Mouse (Mus musculus): Measurements from ENCODE around the gene Nit2. TPM values are rescaled to one million over a fixed set of nuclear protein-coding genes. Genes with fewer than 3 reads are reported as not detected.
"Not testable (repeated sequence)": the region's sequence is repeated elsewhere in the genome, so short reads cannot be mapped to it uniquely, and the experiment has no call there.

The Nit2 gene
- 10 to 100 TPM; 13.0 to 13.8 TPM for total RNA-seq (2021)

- DNase-seq = peak; percentile 91 to 93
Measured at GRCm38 (mm10) chr16:57166611-57167513, at the start of gene Nit2. Gene Nit2, minus strand, starts transcription at chr16:57167341.

DNA sequence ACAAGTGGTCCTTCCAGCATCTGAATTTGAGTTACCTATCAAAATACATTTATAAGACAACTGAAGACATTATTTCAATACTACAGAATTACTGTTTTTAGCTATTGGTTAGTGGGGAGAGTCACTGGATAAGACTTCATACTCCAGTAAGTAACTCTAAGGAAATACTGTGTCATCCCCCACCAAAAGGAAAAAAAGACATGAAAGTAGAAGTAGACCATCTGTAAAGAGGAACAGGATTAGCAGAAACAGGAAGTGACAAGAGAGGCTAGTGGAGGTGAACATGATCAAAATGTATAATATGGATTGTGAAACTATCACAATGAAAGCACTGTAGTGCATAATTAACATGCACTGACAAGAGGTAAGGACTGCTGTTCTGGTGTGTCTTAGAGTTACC lies 48.8 kb upstream of the Nit2 start:
- no peak for DNase-seq

DNA sequence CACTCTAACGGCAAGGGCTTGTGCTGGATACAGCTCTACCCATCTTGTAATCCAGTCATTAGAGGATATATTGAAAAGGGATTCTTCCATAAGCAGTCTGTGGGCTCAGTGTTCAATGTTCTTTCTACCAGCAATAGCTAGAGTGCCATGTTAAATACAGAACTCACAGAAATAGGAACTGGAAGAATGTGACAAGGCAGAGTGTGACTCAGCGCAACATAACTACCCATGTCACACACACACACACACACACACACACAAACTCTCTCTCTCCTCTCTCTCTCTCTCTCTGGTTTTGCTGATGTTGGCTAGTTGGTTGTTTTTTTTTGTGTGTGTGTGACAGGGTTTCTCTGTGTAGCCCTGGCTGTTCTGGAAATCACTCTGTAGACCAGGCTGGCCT lies 43.9 kb upstream of the Nit2 start:
- no peak for DNase-seq

GRCm38 (mm10) chr16:57208342-57208741 lies 41.2 kb upstream of the Nit2 start:
- no peak for DNase-seq

DNA sequence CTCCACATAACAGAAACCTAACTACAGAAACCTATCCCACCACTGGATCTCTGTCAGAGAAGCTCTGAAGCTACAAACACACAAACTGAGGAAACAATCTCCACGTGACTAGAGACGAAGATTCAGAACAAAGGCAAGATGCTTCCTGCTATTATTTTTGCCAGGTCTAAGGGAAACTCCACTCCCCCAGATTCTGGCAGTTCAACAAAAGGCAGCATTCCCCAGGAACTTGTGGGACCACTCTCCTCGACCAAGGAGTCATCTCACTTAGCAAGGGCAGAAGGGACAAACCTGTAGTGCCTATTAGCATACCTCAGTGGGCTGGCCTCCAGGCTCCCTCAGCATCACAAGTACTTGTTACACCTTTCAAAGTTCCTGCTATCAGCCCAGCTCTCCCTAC lies 30.1 kb upstream of the Nit2 start:
- DNase-seq = no peak

DNA sequence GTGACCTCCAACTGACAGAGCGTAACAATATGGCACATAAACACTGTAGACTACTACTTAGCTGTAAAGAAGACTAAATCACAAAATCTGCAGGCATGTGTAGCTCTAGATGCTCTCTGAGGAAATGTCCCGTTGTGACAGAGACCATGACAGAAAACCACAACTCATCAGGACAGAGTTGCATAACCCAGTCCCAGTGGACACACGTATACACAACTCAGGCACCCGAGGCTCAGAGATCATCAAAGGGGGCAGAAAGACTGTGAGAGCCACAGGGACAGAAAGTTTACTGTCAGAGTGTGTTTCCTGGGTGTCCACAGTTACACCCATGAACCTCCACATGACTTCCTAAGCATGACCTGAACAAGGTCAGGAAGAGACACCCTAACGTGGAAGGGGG lies 29.4 kb upstream of the Nit2 start:
- no peak for DNase-seq

- no peak for DNase-seq
Measured at GRCm38 (mm10) chr16:57191214-57191613, 24.1 kb upstream of the Nit2 start.

GRCm38 (mm10) chr16:57190390-57190789 lies 23.2 kb upstream of the Nit2 start:
- no peak for DNase-seq

DNA sequence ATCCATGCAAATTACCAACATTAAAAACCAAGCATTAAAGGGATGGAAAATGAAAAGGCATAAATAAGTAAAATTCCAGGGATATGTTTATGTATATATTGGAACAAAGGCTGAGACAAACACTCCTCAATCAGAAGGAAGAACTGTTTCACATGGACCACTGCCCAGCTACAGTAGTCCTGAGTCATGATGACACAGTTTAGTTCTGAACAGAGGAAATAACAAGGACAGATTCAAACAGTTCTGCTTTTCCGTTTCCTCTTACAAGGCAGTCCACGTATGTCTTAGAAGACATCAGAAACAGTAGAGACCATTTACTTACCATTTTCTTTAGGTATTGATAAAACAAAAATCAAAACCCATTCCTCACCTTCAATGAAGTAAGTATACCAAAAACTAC lies 22.4 kb upstream of the Nit2 start:
- DNase-seq = no peak

GRCm38 (mm10) chr16:57186618-57187017 lies 19.5 kb upstream of the Nit2 start:
- no peak for DNase-seq

DNA sequence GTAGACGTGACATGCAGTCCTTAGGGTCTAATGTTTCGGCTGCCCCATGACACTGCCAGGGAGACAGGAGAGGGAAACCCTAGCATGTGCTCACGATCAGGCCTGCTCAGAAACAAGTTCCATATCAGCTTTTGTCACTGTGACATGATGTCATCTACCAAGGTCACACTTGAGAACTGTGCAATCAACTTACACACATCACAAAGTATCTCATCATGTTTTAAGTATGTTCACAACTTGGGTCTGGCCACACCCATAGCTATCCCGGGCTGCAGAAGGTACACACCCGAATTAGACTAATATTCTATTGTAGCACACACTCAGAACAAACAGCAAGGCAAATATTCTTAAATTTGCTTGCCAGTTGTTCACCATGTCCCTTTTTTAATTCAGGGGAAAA lies 14.9 kb upstream of the Nit2 start:
- DNase-seq = no peak

- peak in 1 of 2 experiments; percentile 41 for DNase-seq
Measured at GRCm38 (mm10) chr16:57181180-57181579, 14.0 kb upstream of the Nit2 start.

- no peak for DNase-seq
Measured at GRCm38 (mm10) chr16:57177664-57178063, 10.5 kb upstream of the Nit2 start.

DNA sequence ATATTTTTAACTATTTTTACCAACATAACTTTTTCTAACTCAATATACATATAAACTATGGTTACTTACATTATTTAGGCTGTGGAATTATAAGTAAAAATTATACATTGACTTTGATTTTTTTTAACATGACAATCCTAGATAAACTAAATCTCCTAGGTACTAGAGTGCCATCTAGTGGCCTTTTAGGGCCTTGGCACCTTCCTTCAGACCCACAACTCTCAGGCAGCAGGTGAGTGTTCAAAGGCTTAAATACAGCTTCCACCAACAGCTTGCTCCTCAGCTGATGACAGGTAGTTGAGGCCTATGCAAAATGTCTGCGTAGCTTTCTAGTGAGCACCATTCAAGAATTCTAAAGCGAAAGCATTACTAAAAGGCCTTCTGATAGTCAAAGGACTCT lies 10.1 kb upstream of the Nit2 start:
- DNase-seq = peak in 1 of 2 experiments; percentile 33

DNA sequence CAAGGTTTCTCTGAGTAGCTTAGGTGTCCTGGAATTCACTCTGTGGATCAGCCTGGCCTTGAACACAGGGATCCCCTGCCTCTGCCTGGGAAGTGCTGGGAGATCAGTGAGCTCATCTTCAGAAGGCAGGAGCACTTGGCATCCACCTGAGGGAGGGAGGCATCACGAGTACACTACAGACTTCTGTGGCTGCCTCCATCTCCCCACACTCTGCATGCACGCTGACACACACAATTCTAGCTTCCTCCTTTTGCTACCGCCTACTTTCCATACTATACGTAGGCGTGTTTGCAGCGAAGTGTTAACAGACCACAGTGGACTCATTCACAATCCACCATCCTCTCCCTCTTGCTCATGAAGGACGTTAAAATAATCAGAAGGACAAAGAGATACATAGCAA lies 9.1 kb upstream of the Nit2 start:
- no peak for DNase-seq

DNA sequence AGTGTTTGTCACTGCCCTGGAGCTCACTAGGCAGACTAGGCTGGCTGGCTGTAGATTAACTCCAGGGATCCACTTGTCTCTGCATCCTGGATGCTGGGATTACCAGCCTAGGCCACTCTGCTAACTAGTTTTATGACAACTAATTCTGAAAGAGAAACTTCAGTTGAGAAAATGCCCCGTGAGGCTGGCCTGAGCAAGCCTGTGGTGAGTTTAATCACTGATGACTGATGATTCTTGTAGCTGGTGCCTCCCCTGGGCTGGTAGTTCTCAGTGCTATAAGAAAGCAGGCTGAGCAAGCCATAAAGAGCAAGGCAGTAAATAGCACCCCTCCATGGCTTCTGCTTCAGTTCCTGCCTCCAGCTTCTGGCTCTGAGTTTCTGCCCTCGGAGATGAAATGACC lies 8.6 kb upstream of the Nit2 start:
- no peak for DNase-seq

GRCm38 (mm10) chr16:57174480-57174879 lies 7.3 kb upstream of the Nit2 start:
- DNase-seq = not testable (repeated sequence)

DNA sequence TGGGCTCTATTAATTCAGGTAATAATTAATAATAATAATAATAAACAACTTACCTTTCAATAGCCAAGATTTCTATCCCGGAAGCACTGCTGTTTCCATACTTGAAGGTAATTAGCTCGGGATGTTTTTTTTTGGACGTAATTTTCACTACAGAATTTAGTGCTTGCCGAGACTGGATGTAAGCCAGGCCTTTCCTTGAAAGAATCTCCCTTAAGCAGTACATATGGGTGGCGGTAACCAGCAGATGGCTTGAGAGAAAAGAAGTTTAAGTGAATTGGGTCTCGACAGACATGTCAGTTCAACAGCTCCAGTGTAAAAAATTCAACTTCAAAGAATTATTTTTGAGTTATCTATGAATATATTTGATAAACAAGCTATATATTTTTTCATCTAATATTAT lies 4.4 kb upstream of the Nit2 start:
- no peak for DNase-seq

DNA sequence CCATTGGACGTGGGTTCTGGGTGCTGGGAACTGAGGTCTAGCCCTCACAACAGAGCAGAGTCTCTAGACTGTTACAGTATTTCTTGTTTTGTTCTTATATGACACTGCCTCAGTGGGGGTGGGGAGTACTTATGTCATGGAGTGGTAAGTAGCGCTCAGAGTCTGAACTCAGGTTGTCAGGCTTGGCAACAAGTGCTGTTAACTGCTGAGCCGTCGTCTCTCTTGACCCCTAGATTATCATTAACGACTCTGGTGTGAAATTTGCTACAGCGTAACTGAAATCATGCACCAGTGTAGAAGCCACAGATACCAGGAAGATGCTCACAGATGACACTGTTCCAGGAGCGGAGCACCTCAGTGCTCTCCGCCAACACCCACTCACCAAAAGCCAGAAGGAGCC lies 4.0 kb upstream of the Nit2 start:
- no peak for DNase-seq

DNA sequence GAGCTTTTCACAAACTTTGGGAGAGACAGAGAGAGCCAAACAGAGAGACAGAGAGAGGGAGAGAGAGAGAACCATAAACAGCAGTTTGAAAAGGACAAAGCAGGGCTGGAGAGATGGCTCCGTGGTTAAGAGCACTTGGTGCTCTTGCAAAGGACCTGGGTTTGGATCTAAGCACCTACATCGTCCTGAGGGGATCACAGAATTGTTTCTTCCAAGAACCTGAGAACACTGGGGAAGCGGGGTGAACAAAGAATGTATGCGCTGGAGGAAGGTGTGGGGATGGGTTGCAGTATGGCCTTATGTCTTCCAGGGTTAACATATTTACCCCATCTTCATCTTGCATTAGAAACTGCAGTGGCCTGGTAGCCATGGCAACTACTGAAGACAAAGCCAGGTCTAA lies 1.1 kb upstream of the Nit2 start:
- no peak for DNase-seq

DNA sequence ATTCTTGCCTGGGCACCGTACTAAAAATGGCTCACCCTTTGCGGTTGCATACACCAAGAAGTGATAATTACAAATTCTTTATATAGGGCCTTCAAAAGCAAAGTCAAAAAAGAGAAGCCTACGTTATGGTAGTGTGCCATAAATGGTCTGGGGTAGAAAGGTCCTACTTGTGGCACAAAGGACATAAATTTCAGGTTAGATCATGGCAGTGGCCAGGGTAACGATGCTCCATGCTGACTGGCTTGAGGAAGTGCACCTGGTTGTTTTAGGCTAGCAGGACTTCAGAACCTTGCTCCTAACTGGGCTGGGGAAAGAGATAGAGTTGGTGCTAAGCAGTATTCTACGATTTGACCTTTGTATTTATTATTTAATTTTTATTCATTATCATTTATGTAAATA lies 372 bp upstream of the Nit2 start:
- DNase-seq = no peak

GRCm38 (mm10) chr16:57166086-57166485 lies 1.1 kb downstream of the Nit2 start:
- DNase-seq = no peak

DNA sequence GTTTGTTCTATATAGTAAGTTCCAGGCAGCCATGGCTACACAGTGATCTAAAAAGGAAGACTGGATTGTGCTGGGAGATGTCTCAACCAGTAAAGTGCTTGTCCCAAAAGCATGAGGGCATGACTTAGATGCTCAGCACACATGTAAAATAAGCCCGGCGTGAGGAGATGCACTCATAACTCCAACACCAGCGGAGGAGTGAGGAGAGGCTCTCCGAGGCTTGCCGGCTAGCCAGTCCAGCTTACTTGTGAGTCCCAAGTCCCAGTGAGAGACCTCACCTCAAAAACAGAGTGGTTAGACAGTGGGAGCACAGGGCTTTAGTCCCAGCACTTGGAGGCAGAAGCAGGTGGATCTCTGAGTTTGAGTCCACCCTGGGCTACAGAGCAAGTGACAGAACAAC lies 2.0 kb downstream of the Nit2 start:
- no peak for DNase-seq

DNA sequence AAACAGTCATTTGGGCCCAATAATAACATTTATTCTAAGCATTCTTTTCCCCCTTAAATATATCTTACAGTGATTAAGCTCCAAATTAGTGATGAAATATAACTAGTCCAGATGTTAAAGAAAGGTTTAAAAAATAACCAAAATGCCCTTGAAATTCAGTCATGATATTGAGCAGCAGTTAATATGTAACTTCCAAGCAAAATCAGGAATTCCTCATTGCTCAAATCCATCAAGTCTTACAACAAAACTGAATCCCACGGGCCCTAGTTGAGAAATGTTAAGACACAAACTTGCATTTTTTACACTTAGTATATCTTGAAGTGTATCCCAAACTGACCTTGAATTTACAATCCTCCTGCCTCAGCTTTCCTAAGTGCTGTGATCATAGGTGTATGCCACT lies 3.4 kb downstream of the Nit2 start:
- DNase-seq = no peak

- DNase-seq = no peak
Measured at GRCm38 (mm10) chr16:57162841-57163240, 4.3 kb downstream of the Nit2 start.
